8 mouse cellular contexts compared by ENCODE assay signal in genomic region chr7:79594854-79595253, GRCm38 (mm10). TPM values are rescaled to one million over a fixed set of nuclear protein-coding genes. Genes with fewer than 3 reads are reported as not detected.
DNase-seq lines count a peak whose midpoint lies in the region; ATAC-seq lines count a peak whose summit lies in the region.

No protein-coding gene starts in this region.

- peaks cover 3 to 10% of the 10 kb centered on the region in 2 experiments; a peak in 2 of 4 replicates for H3K4me1 ChIP-seq in heart, embryonic 14.5 days (ENCODE audit: control insufficient read depth in 2 of 2, insufficient read depth in 2 of 2, low read length in 2 of 2)
- peaks cover 35% of the 10 kb centered on the region for H3K4me1 ChIP-seq in forebrain, embryonic 14.5 days (ENCODE audit: control insufficient read depth, insufficient read depth, low read length)
- H3K4me1 ChIP-seq in hindbrain, embryonic 16.5 days (ENCODE audit: control insufficient read depth, insufficient read depth, low read depth, low read length), result peaks cover 20% of the 10 kb centered on the region

- 12% methylated on average over 7 of the region's 7 CpGs for WGBS in heart, embryonic 14.5 days
- 11% methylated on average over 7 of the region's 7 CpGs for WGBS in forebrain, embryonic 14.5 days
- 13% methylated on average over 7 of the region's 7 CpGs for WGBS in hindbrain, embryonic 16.5 days

- H3K36me3 ChIP-seq in heart, embryonic 14.5 days (ENCODE audit: control insufficient read depth, insufficient read depth, low read length), result no peaks in the 10 kb centered on the region
- no peaks in the 10 kb centered on the region for H3K36me3 ChIP-seq in forebrain, embryonic 14.5 days (ENCODE audit: control insufficient read depth, insufficient read depth, low read length)
- no peaks in the 10 kb centered on the region for H3K36me3 ChIP-seq in hindbrain, embryonic 16.5 days (ENCODE audit: control insufficient read depth, insufficient read depth, low read length)

- no peak for DNase-seq in heart, postnatal 25 days (ENCODE audit: low spot score)
- peak; percentile 70 for DNase-seq in cerebellum, adult 11 months
- DNase-seq in forebrain, embryonic 14.5 days (ENCODE audit: low spot score), result peak; percentile 94
- DNase-seq in layer of hippocampus, postnatal 10 days (ENCODE audit: low spot score in 2 of 2), result peak; percentile 89 to 91
- peak; percentile 59 to 74 for DNase-seq in lung, postnatal 4 days
- DNase-seq in right cerebral cortex, postnatal 10 days (ENCODE audit: low spot score in 2 of 2), result peak; percentile 86 to 92

- no peak overlapping the region for H3K27ac ChIP-seq in heart, embryonic 14.5 days (replicated peaks in 1 of 2; ENCODE audit: control insufficient read depth in 1 of 2, insufficient read depth in 1 of 2, low read depth in 2 of 2, low read length in 2 of 2)
- H3K27ac ChIP-seq in forebrain, embryonic 14.5 days (ENCODE audit: low read depth, low read length), result peak overlapping the region; percentile 94; the same call in 1 of the 2 replicates
- no peak overlapping the region for H3K27ac ChIP-seq in hindbrain, embryonic 16.5 days (ENCODE audit: low read depth, low read length)

- H3K4me3 ChIP-seq in heart, embryonic 14.5 days (ENCODE audit: control insufficient read depth in 1 of 2, insufficient read depth in 1 of 2, low read depth in 1 of 2, low read length in 2 of 2), result no peak overlapping the region
- 0 out of 2 replicates have a peak overlapping the region, but pooled peaks have one; percentile 6 for H3K4me3 ChIP-seq in forebrain, embryonic 14.5 days (ENCODE audit: low read depth, low read length)
- H3K4me3 ChIP-seq in hindbrain, embryonic 16.5 days (ENCODE audit: low read length), result no peak overlapping the region

- H3K27me3 ChIP-seq in heart, embryonic 14.5 days (ENCODE audit: control insufficient read depth, insufficient read depth, low read length), result peaks cover 93% of the 10 kb centered on the region
- H3K27me3 ChIP-seq in forebrain, embryonic 14.5 days (replicated peaks; ENCODE audit: control insufficient read depth, insufficient read depth, low read length), result no peaks in the 10 kb centered on the region
- H3K27me3 ChIP-seq in hindbrain, embryonic 16.5 days (replicated peaks; ENCODE audit: control insufficient read depth, insufficient read depth, low read length), result no peaks in the 10 kb centered on the region; the same call in 1 of the 2 replicates

- ATAC-seq in heart, embryonic 14.5 days (ENCODE audit: insufficient number of reproducible peaks, insufficient read depth, low FRiP score, low read depth), result peak; percentile 25; the same call in 1 of the 2 replicates
- peak; percentile 16 for ATAC-seq in forebrain, embryonic 14.5 days
- peak; percentile 31 for ATAC-seq in hindbrain, embryonic 16.5 days

- no peak overlapping the region for H3K9ac ChIP-seq in heart, embryonic 14.5 days (ENCODE audit: low read length)
- H3K9ac ChIP-seq in forebrain, embryonic 14.5 days (ENCODE audit: low read length), result no peak overlapping the region
- no peak overlapping the region for H3K9ac ChIP-seq in hindbrain, embryonic 16.5 days (ENCODE audit: low read depth, low read length)

- intact Hi-C loops in heart, postnatal 25 days (cut with DNase I), result loop anchor here (1.0 to 5.0 kb wide), 3 partner anchors 48 to 223 kb away; no protein-coding TSS in a partner anchor

- H3K9me3 ChIP-seq in heart, embryonic 14.5 days (ENCODE audit: control insufficient read depth, low read length), result no peaks in the 10 kb centered on the region
- no peaks in the 10 kb centered on the region for H3K9me3 ChIP-seq in forebrain, embryonic 14.5 days (replicated peaks; ENCODE audit: control insufficient read depth, low read length)
- no peaks in the 10 kb centered on the region for H3K9me3 ChIP-seq in hindbrain, embryonic 16.5 days (ENCODE audit: control insufficient read depth, low read length)

- no peak overlapping the region for H3K4me2 ChIP-seq in heart, embryonic 14.5 days (ENCODE audit: low read length)
- peak overlapping the region; percentile 64; the same call in 1 of the 2 replicates for H3K4me2 ChIP-seq in forebrain, embryonic 14.5 days (ENCODE audit: low read length)
- H3K4me2 ChIP-seq in hindbrain, embryonic 16.5 days (ENCODE audit: low read length), result no peak overlapping the region

RNA-seq across cellular contexts. Expression of gene Rhcg, which starts 22.6 kb away (rescaled TPM):
- not detected in 2 replicates for polyA plus RNA-seq in heart, embryonic 14.5 days (2014; fragmentation: Nextera tagmentation; extraction: Ambion mirVana)
- total RNA-seq in heart, postnatal 25 days (2021), result not detected
- 1.6 and 4.2 TPM in 2 replicates for polyA plus RNA-seq in forebrain, embryonic 14.5 days (2014; fragmentation: Nextera tagmentation; extraction: Ambion mirVana)
- 5.5 and 5.7 TPM in 2 replicates for polyA plus RNA-seq in hindbrain, embryonic 16.5 days (2015; fragmentation: Nextera tagmentation; extraction: Ambion mirVana)
- 1 to 10 TPM; 1.4 to 3.2 TPM for total RNA-seq in layer of hippocampus, postnatal 10 days (2021)
